Mouse (Mus musculus): Measurements from ENCODE around the gene Tarbp1.
A peak's percentile ranks its signal among the peaks of the same experiment; 100 is the strongest.

Gene Tarbp1

GRCm38 (mm10) chr8:126474299-126475187, at the start of gene Tarbp1:
Gene Tarbp1 (minus strand): TSS chr8:126475065.
- DNase-seq (ENCODE audit: low spot score in 2 of 2) = peak; percentile 79 to 85

GRCm38 (mm10) chr8:126524233-126524985, 49.5 kb upstream of the Tarbp1 start:
- no peak for DNase-seq (ENCODE audit: low spot score in 2 of 2)

GRCm38 (mm10) chr8:126523060-126523574, 48.3 kb upstream of the Tarbp1 start:
- DNase-seq (ENCODE audit: low spot score in 2 of 2) = no peak

GRCm38 (mm10) chr8:126519447-126519975, 44.6 kb upstream of the Tarbp1 start:
- no peak for DNase-seq (ENCODE audit: low spot score in 2 of 2)

GRCm38 (mm10) chr8:126516620-126517577, 42.0 kb upstream of the Tarbp1 start:
- DNase-seq (ENCODE audit: low spot score in 2 of 2) = peak; percentile 34 to 41

DNA sequence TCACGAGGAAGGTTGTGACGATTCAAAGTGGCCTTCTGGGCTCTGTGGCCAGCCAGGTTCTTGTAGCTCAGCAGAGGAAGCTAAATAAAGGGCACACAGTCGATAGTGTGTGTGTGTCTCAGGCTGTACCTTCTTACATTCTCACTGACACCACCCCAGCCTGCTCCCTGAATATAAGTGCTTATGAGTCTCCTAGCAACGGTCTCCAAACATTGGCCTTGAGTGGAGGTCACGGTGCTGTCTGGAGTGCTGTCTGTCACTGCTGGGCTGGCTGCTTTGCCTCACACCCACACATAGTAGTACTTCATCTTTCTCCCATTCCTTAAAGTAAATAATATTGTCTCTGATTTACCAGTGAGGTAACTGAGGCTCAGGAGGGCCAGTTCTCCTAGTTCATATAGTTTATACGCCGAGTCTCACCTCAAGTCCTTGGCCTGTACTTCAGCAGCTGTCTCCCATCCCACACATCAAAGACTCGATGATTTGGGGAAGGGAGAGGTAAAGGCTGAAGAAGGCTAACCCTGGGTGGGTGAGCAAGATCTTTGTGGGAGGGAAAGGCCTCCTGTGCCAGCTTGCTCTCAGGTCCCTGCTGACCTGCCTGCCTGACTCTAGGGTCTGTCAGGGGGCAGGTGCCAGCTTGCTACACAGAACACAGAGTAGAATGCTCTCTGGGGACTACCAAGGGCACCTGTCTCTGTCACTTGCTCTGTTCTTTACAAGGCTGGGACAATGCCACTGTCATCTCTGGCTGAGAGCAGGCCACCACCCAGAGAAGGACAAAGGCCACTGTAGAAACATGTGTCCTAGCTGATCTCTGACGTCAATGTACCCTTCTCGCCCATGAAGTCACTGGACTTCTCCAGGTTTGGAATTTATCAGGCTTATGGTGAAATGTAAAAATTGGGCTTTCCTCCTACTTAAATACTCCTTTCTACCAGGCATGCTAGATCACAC, 39.4 kb upstream of the Tarbp1 start:
- DNase-seq (ENCODE audit: low spot score in 2 of 2) = no peak

DNA sequence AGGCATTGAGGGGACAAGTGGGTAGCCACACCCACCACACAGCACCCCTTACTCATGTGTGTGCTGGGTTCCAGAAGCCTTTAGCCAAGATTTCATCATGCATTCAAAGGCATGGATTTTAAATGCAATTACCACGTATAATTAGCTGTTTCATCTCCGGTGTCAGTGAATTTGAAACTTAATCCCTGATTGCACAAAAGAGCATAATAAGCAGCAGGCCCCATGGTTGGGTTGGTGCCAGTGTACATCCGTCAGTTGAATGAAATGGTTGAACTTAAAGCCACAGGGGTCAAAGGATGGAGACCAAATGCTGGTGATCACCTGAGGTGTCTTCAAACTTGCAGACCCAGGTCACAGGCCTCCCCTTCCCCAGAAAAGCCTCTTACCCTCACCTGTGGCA, 36.0 kb upstream of the Tarbp1 start:
- DNase-seq (ENCODE audit: low spot score in 2 of 2) = no peak

- no peak for DNase-seq (ENCODE audit: low spot score in 2 of 2)
Measured at GRCm38 (mm10) chr8:126509635-126510034, 34.8 kb upstream of the Tarbp1 start.

GRCm38 (mm10) chr8:126508871-126509586, 34.2 kb upstream of the Tarbp1 start:
- no peak for DNase-seq (ENCODE audit: low spot score in 2 of 2)

DNA sequence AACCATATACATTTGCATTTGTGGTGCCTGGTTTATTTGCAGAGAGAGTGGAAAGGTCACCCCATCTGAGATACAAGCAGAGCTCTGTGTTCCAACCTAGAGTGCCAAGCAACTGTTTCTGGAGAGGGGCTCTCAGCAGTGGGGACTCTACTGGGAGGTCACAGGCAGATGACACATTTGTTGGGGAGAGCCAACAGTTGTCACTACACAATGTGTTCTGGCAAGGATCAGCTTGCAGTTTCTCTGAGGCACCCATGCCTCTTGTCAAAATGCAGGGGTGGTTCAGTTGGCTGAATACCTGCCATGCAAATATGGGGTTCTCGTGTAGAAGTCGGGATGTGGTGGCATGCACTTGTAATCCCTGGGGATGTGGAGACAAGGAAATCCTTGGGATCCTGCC, 33.4 kb upstream of the Tarbp1 start:
- DNase-seq (ENCODE audit: low spot score in 2 of 2) = no peak

DNA sequence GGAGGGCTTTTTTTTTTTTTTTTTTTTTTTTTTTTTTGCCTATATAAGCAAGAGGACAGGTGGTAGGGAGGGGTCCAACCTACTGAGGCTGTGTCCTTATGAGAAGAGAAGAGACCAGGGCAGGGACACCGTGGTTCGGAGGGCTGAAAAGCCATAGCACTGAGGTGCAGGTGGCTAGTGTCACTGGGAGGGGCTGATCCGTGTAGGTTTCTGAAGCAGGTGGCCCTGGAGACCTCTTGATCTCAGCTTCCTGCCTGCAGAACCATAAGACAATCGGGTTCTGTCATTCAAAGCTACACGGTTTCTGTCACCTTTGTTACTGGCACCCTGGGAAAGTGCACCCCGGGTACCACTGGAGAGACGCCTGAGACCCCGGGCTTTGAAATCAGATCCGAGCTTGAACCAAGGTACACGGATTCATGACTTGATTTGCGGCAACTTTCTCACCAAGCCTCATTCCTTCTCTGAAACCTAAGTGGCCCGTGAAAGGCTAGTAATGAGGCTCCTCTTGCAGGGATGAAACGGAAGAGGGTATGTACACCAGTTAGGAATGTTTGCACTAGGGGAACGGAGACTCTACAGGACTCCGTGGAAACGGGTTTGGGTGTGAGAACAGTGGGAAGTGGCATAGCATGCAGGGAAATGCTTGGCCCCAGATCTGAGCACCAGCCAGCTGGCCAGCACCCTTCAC, 29.8 kb upstream of the Tarbp1 start:
- no peak for DNase-seq (ENCODE audit: low spot score in 2 of 2)

DNA sequence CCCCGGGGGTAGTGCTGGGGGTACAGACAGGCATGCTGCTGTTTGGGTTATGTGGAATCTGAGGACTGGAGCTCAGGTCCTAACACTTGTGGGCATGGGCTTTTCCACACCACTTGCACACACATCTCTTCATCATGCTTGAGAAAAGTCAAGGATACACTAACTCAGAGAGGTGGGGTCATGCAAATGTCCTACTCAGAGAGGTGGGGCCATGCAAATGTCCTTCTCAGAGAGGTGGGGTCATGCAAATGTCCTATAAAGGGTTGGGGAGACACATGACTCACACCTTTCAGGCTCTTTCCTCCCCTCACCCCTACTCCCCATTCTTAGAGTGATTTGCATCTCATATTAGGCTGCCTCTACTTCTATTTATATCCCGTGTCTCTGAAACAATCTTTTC, 27.9 kb upstream of the Tarbp1 start:
- no peak for DNase-seq (ENCODE audit: low spot score in 2 of 2)

DNA sequence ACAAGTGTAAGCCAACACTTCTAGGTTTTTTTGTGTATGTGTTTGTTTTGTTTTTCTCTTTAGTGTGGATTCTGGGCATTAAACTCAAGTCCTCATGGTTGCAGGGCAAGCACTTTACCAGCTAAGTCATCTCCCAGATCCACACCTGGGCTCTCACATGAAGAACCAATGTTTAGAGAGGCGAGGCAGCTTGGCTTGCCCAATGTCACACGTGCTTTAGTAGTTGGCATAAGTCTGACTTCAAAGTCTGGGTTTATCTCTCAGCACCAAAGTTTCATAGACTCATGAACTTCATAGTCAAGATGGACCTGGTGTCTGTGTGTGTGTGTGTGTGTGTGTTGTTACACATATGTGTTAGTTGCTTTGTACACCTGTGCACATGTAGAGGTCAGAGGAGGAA, 24.5 kb upstream of the Tarbp1 start:
- no peak for DNase-seq (ENCODE audit: low spot score in 2 of 2)

GRCm38 (mm10) chr8:126498465-126498864, 23.6 kb upstream of the Tarbp1 start:
- DNase-seq (ENCODE audit: low spot score in 2 of 2) = no peak

DNA sequence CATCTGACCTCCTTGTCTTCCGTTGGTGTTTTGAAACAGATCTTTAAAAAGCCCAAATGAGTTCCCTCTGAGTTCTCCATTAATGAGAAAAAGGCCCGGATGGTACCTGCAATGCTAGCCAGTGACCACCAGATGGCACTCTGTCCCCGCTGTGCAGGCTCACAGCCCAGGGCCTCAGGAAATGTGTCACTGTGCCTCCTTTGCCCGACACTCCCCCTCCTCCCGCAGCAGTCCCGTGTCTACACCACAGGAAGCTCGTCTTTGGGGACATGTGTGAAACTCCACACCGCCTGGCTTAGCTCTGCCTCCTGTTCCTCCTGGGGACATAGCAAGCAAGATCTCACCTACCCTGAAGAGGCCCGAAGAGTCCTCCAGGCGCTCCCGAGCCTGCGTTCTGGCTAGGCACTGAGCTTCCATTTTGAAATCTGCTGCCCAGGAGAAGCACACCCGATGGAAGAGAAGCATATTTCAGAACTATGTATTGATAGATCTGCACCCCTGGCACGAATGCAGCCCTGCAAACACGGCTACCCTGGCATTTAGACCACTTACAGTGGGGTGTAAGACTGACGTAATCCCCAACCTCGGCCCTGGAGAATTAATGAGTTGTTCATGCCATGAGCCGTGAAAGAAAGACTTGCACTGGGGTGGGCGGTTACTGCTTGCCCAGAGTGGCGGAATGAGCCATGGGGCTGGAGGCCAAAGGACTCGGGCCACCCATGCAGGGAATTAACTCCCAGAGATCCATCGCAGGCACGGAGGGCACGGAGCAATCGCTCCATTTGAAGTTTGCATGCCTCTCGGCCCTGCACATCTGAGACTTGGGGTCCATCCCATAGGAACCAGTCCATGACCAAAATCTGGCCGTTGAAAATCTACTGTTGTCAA, 22.9 kb upstream of the Tarbp1 start:
- peak; percentile 69 to 83 for DNase-seq (ENCODE audit: low spot score in 2 of 2)

DNA sequence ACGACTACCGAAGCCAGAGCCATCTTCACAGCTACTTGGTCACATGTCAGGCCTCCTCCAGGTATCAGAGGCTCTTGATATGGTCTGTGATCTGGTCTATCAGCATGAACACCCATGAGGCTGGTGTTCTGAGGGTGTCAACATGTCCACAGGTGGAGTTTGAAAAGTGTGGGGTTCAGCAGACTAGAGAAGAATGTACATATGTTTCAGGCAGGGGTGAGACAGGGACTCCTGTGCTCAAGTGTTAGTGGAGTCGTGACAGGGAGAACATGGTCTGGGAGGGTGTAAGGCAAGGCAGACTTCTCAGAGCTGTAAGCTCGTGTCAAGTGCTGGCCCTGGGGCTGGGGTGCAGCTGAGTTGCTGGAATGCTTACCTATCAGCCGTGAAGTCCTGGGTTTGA, 22.1 kb upstream of the Tarbp1 start:
- no peak for DNase-seq (ENCODE audit: low spot score in 2 of 2)

- no peak for DNase-seq (ENCODE audit: low spot score in 2 of 2)
Measured at GRCm38 (mm10) chr8:126495461-126495860, 20.6 kb upstream of the Tarbp1 start.

Measured in spleen, postnatal 14 days (tissue).